Mouse (Mus musculus): ENCODE results near the gene Dmkn. TPM values are rescaled to one million over a fixed set of nuclear protein-coding genes. Genes with fewer than 3 reads are reported as not detected.
"Not testable (repeated sequence)": the region's sequence is repeated elsewhere in the genome, so short reads cannot be mapped to it uniquely, and the experiment has no call there.

Dmkn gene
- total RNA-seq, 2 experiments from 2014 or later, result 0.56 TPM; not detected in 1

GRCm38 (mm10) chr7:30810319-30810718 is 46.8 kb downstream of the Dmkn start:
- intact Hi-C loops (cut with DNase I), result no loop called here
- no peak for DNase-seq

- intact Hi-C loops (cut with DNase I), result no loop called here
- DNase-seq, result no peak
Measured at GRCm38 (mm10) chr7:30811757-30812290, 48.3 kb downstream of the Dmkn start.

- no peak for DNase-seq
- intact Hi-C loops (cut with DNase I), result no loop called here
Measured at GRCm38 (mm10) chr7:30812291-30812807, 48.8 kb downstream of the Dmkn start.

- DNase-seq, result no peak
- intact Hi-C loops (cut with DNase I), result no loop called here
Measured at GRCm38 (mm10) chr7:30820131-30820530, 56.6 kb downstream of the Dmkn start.

- intact Hi-C loops (cut with DNase I), result no loop called here
- no peak for DNase-seq
Measured at GRCm38 (mm10) chr7:30820854-30821445, 57.4 kb downstream of the Dmkn start.

- DNase-seq, result no peak
- intact Hi-C loops (cut with DNase I), result no loop called here
Measured at GRCm38 (mm10) chr7:30821532-30821931, 58.0 kb downstream of the Dmkn start.

GRCm38 (mm10) chr7:30823675-30824074 is 60.1 kb downstream of the Dmkn start, which contains the start of gene Ffar2:
TSS of gene Ffar2 (minus strand) at chr7:30823775.
- intact Hi-C loops (cut with DNase I), result no loop called here
- no peak for DNase-seq

- DNase-seq, result no peak
- intact Hi-C loops (cut with DNase I), result no loop called here
Measured at GRCm38 (mm10) chr7:30824306-30824705, 60.8 kb downstream of the Dmkn start.

- no peak for DNase-seq
- intact Hi-C loops (cut with DNase I), result no loop called here
Measured at GRCm38 (mm10) chr7:30826660-30827059, 63.1 kb downstream of the Dmkn start.

GRCm38 (mm10) chr7:30828871-30829270 is 65.3 kb downstream of the Dmkn start:
- DNase-seq; intact Hi-C loops (cut with DNase I): not testable (repeated sequence)

GRCm38 (mm10) chr7:30829428-30829827 is 65.9 kb downstream of the Dmkn start:
- intact Hi-C loops (cut with DNase I), result no loop called here
- no peak for DNase-seq

Other genes with a start within 250 kb of the Dmkn start
- 1 to 10 TPM in 1 of 2 experiments, under 1 TPM in 1; 0.49 to 1.0 TPM for gene Arhgap33, start 228.7 kb upstream of the Dmkn start, total RNA-seq (2021)
- gene Hspb6, start 211.6 kb upstream of the Dmkn start, total RNA-seq (2021), result 1,000 to 10,000 TPM; 1,132 to 1,502 TPM
- 1 to 10 TPM; 3.3 to 8.2 TPM for gene Proser3, start 211.5 kb upstream of the Dmkn start, total RNA-seq (2021)
- 10 to 100 TPM in 1 of 2 experiments, 1 to 10 TPM in 1; 9.6 to 12.4 TPM for gene Lin37, start 203.9 kb upstream of the Dmkn start, total RNA-seq (2021)
- gene U2af1l4, start 200.5 kb upstream of the Dmkn start, total RNA-seq (2021), result 10 to 100 TPM; 51.8 to 52.3 TPM
- gene Gm49396, start 200.4 kb upstream of the Dmkn start, total RNA-seq (2021), result 1 to 10 TPM; 1.8 TPM
- gene Psenen, start 200.1 kb upstream of the Dmkn start, total RNA-seq (2021), result 10 to 100 TPM; 95.1 to 99.1 TPM
- gene Igflr1, start 198.3 kb upstream of the Dmkn start, total RNA-seq (2021), result under 1 TPM in 1 of 2 experiments, not detected in 1; 0.38 TPM
- gene Kmt2b, start 175.0 kb upstream of the Dmkn start, total RNA-seq (2021), result 10 to 100 TPM; 13.4 to 16.0 TPM
- not detected for gene Zbtb32, start 164.8 kb upstream of the Dmkn start, total RNA-seq (2021)
- gene Upk1a, start 150.9 kb upstream of the Dmkn start, total RNA-seq (2021), result not detected
- 1,000 to 10,000 TPM; 1,738 to 1,902 TPM for gene Cox6b1, start 137.6 kb upstream of the Dmkn start, total RNA-seq (2021)
- not detected for gene Etv2, start 127.9 kb upstream of the Dmkn start, total RNA-seq (2021)
- gene Rbm42, start 113.4 kb upstream of the Dmkn start, total RNA-seq (2021), result 10 to 100 TPM; 35.7 to 38.1 TPM
- 1 to 10 TPM; 2.9 to 3.2 TPM for gene Haus5, start 98.8 kb upstream of the Dmkn start, total RNA-seq (2021)
- gene Pmis2, start 92.2 kb upstream of the Dmkn start, total RNA-seq (2021), result 1 to 10 TPM; 2.5 to 2.7 TPM
- not detected for gene 2200002J24Rik, start 64.8 kb upstream of the Dmkn start, total RNA-seq (2021)
- gene Atp4a, start 51.5 kb upstream of the Dmkn start, total RNA-seq (2021), result under 1 TPM; 0.27 to 0.28 TPM
- gene Tmem147, start 34.2 kb upstream of the Dmkn start, total RNA-seq (2021), result 100 to 1,000 TPM; 251 to 273 TPM
- gene Gapdhs, start 20.1 kb upstream of the Dmkn start, total RNA-seq (2021), result not detected
- 1 to 10 TPM; 1.7 to 3.9 TPM for gene Sbsn, start 12.3 kb upstream of the Dmkn start, total RNA-seq (2021)
- not detected for gene Krtdap, start 24.1 kb downstream of the Dmkn start, total RNA-seq (2021)
- gene Ffar2, start 60.0 kb downstream of the Dmkn start, total RNA-seq (2021), result under 1 TPM in 1 of 2 experiments, not detected in 1; 0.35 TPM
- gene Ffar3, start 92.4 kb downstream of the Dmkn start, total RNA-seq (2021), result not detected
- gene Ffar1, start 97.8 kb downstream of the Dmkn start, total RNA-seq (2021), result not detected
- not detected for gene Cd22, start 116.6 kb downstream of the Dmkn start, total RNA-seq (2021)
- gene Mag, start 151.1 kb downstream of the Dmkn start, total RNA-seq (2021), result 1 to 10 TPM in 1 of 2 experiments, under 1 TPM in 1; 0.41 to 1.0 TPM
- not detected for gene Hamp2, start 160.9 kb downstream of the Dmkn start, total RNA-seq (2021)
- not detected for gene Hamp, start 180.3 kb downstream of the Dmkn start, total RNA-seq (2021)
- gene Usf2, start 193.0 kb downstream of the Dmkn start, total RNA-seq (2021), result 10 to 100 TPM; 74.5 to 80.7 TPM
- gene Lsr, start 209.7 kb downstream of the Dmkn start, total RNA-seq (2021), result under 1 TPM in 1 of 2 experiments, not detected in 1; 0.49 TPM
- gene Fam187b, start 210.0 kb downstream of the Dmkn start, total RNA-seq (2021), result not detected